Mouse (Mus musculus) midbrain, embryonic 12.5 days (tissue): ENCODE data around the gene Epb41l4b. TPM values are rescaled to one million over a fixed set of nuclear protein-coding genes. Genes with fewer than 3 reads are reported as not detected.

ENCODE experiments used
- ATAC-seq: fragments of 200-750 bp; cut with Nextera tagmentation; 2 replicates; pipeline ENCODE4 v1.8.0; 2017; ENCODE audit warnings: low read depth, moderate TSS enrichment, moderate library complexity; ENCODE audit not compliant: low FRiP score
- H3K27ac ChIP-seq: fragments of 300-500 bp; sonication (generic); replicated peaks from 2 replicates; pipeline ENCODE4 v1.5.1; 2016; ENCODE audit warnings: mild to moderate bottlenecking
- H3K27me3 ChIP-seq: fragments of 300-500 bp; sonication (generic); 2 replicates; pipeline ENCODE4 v1.6.1; 2016; ENCODE audit warnings: mild to moderate bottlenecking
- H3K36me3 ChIP-seq: fragments of 300-500 bp; sonication (generic); 2 replicates; pipeline ENCODE4 v1.6.1; 2016
- H3K4me1 ChIP-seq: fragments of 300-500 bp; sonication (generic); 2 replicates; pipeline ENCODE4 v1.6.1; 2016
- H3K4me2 ChIP-seq: fragments of 300-500 bp; sonication (generic); replicated peaks from 2 replicates; pipeline ENCODE4 v1.6.1; 2016; ENCODE audit warnings: mild to moderate bottlenecking, moderate library complexity
- H3K4me3 ChIP-seq: fragments of 300-500 bp; sonication (generic); 2 replicates; pipeline ENCODE4 v1.5.1; 2016; ENCODE audit warnings: mild to moderate bottlenecking
- H3K9ac ChIP-seq: fragments of 300-500 bp; sonication (generic); replicated peaks from 2 replicates; pipeline ENCODE4 v1.6.1; 2016; ENCODE audit warnings: mild to moderate bottlenecking, moderate library complexity
- H3K9me3 ChIP-seq: fragments of 300-500 bp; sonication (generic); 2 replicates; pipeline ENCODE4 v1.6.1; 2016; ENCODE audit warnings: mild to moderate bottlenecking
- WGBS: fragments of 180-500 bp; shearing (Covaris S2); methylation state at CpG from one replicate; pipeline ENCODE4 v1.1.7; 2016; 5-methylcytosine and 5-hydroxymethylcytosine counted together
- polyA plus RNA-seq: library from polyadenylated mRNA; unstranded; fragments of >200 nt; fragmentation: Nextera tagmentation; extraction: Ambion mirVana; gene quantifications from 2 replicates; pipeline ENCODE4 v1.2.1, GENCODE M21; 2016

Gene Epb41l4b
- polyA plus RNA-seq, 1 experiment from 2014 or later: 2.0 TPM

GRCm38 (mm10) chr4:57168277-57168676 is 25.0 kb upstream of the Epb41l4b start:
- no peaks in the 10 kb centered on the region for H3K9me3 ChIP-seq
- no peak overlapping the region for H3K4me2 ChIP-seq
- no peak overlapping the region for H3K4me3 ChIP-seq
- ATAC-seq: no peak
- H3K4me1 ChIP-seq: peaks cover 4% of the 10 kb centered on the region
- WGBS: 84% methylated on average over 1 of the region's 1 CpGs
- H3K27ac ChIP-seq: no peak overlapping the region
- no peaks in the 10 kb centered on the region for H3K36me3 ChIP-seq
- H3K9ac ChIP-seq: no peak overlapping the region
- H3K27me3 ChIP-seq: no peaks in the 10 kb centered on the region

GRCm38 (mm10) chr4:57166922-57167870 is 24.0 kb upstream of the Epb41l4b start:
- Histone ChIP-seq H3K4me1 (peaks cover 13% of the 10 kb centered on the region), H3K27me3 (no peaks in the 10 kb centered on the region), H3K9ac (no peak overlapping the region), H3K9me3 (no peaks in the 10 kb centered on the region), H3K4me3 (no peak overlapping the region), H3K36me3 (no peaks in the 10 kb centered on the region), H3K27ac (no peak overlapping the region), H3K4me2 (no peak overlapping the region)
- WGBS: 62% methylated on average over 12 of the region's 12 CpGs
- no peak for ATAC-seq

GRCm38 (mm10) chr4:57165654-57166053 is 22.4 kb upstream of the Epb41l4b start:
- Histone ChIP-seq H3K9me3 (no peaks in the 10 kb centered on the region), H3K4me3 (no peak overlapping the region), H3K27me3 (no peaks in the 10 kb centered on the region), H3K4me2 (no peak overlapping the region), H3K9ac (no peak overlapping the region), H3K36me3 (no peaks in the 10 kb centered on the region), H3K27ac (no peak overlapping the region), H3K4me1 (peaks cover 13% of the 10 kb centered on the region)
- WGBS: 56% methylated on average over 3 of the region's 3 CpGs
- no peak for ATAC-seq

- Histone ChIP-seq H3K9me3 (no peaks in the 10 kb centered on the region), H3K27ac (no peak overlapping the region), H3K4me1 (peaks cover 13% of the 10 kb centered on the region), H3K4me3 (no peak overlapping the region), H3K9ac (no peak overlapping the region), H3K4me2 (no peak overlapping the region), H3K27me3 (no peaks in the 10 kb centered on the region), H3K36me3 (no peaks in the 10 kb centered on the region)
- 89% methylated on average over 9 of the region's 9 CpGs for WGBS
- no peak for ATAC-seq
These were observed 21.5 kb upstream of the Epb41l4b start for GRCm38 (mm10) chr4:57164578-57165210.

- no peaks in the 10 kb centered on the region for H3K36me3 ChIP-seq
- no peak overlapping the region for H3K27ac ChIP-seq
- H3K4me3 ChIP-seq: no peak overlapping the region
- 29% methylated on average over 10 of the region's 10 CpGs for WGBS
- H3K4me1 ChIP-seq: peaks cover 13% of the 10 kb centered on the region
- H3K9me3 ChIP-seq: no peaks in the 10 kb centered on the region
- no peak for ATAC-seq
- no peak overlapping the region for H3K9ac ChIP-seq
- H3K27me3 ChIP-seq: no peaks in the 10 kb centered on the region
- H3K4me2 ChIP-seq: no peak overlapping the region
These were observed 19.8 kb upstream of the Epb41l4b start for GRCm38 (mm10) chr4:57162789-57163722.

- no peak for ATAC-seq
- H3K4me2 ChIP-seq: no peak overlapping the region
- H3K9me3 ChIP-seq: no peaks in the 10 kb centered on the region
- H3K4me3 ChIP-seq: no peak overlapping the region
- H3K36me3 ChIP-seq: no peaks in the 10 kb centered on the region
- peaks cover 13% of the 10 kb centered on the region for H3K4me1 ChIP-seq
- H3K27me3 ChIP-seq: no peaks in the 10 kb centered on the region
- no peak overlapping the region for H3K9ac ChIP-seq
- WGBS: 87% methylated on average over 7 of the region's 7 CpGs
- no peak overlapping the region for H3K27ac ChIP-seq
These were observed 17.3 kb upstream of the Epb41l4b start for GRCm38 (mm10) chr4:57160571-57160970.

GRCm38 (mm10) chr4:57156549-57157169 is 13.4 kb upstream of the Epb41l4b start:
- 86% methylated on average over 8 of the region's 8 CpGs for WGBS
- H3K4me1 ChIP-seq: peaks cover 12% of the 10 kb centered on the region
- H3K4me3 ChIP-seq: no peak overlapping the region
- no peak for ATAC-seq
- H3K36me3 ChIP-seq: no peaks in the 10 kb centered on the region
- no peak overlapping the region for H3K27ac ChIP-seq
- no peaks in the 10 kb centered on the region for H3K9me3 ChIP-seq
- no peak overlapping the region for H3K4me2 ChIP-seq
- no peak overlapping the region for H3K9ac ChIP-seq
- H3K27me3 ChIP-seq: no peaks in the 10 kb centered on the region

- H3K4me2 ChIP-seq: peak overlapping the region; percentile 36
- peaks cover 12% of the 10 kb centered on the region for H3K4me1 ChIP-seq
- no peaks in the 10 kb centered on the region for H3K27me3 ChIP-seq
- no peaks in the 10 kb centered on the region for H3K9me3 ChIP-seq
- WGBS: 35% methylated on average over 8 of the region's 8 CpGs
- no peaks in the 10 kb centered on the region for H3K36me3 ChIP-seq
- no peak overlapping the region for H3K4me3 ChIP-seq
- H3K27ac ChIP-seq: no peak overlapping the region
- no peak for ATAC-seq
- H3K9ac ChIP-seq: peak overlapping the region; percentile 29; the same call in 1 of the 2 replicates
These were observed 10.6 kb upstream of the Epb41l4b start for GRCm38 (mm10) chr4:57153838-57154237.

GRCm38 (mm10) chr4:57153068-57153835 is 10.0 kb upstream of the Epb41l4b start:
- H3K9ac ChIP-seq: peak overlapping the region; percentile 29; the same call in 1 of the 2 replicates
- 0 out of 2 replicates have a peak, but pooled peaks have one; percentile 56 for ATAC-seq
- peaks cover 12% of the 10 kb centered on the region for H3K4me1 ChIP-seq
- H3K4me2 ChIP-seq: peak overlapping the region; percentile 36
- H3K36me3 ChIP-seq: no peaks in the 10 kb centered on the region
- 4% methylated on average over 9 of the region's 9 CpGs for WGBS
- H3K9me3 ChIP-seq: no peaks in the 10 kb centered on the region
- H3K27ac ChIP-seq: no peak overlapping the region
- no peak overlapping the region for H3K4me3 ChIP-seq
- no peaks in the 10 kb centered on the region for H3K27me3 ChIP-seq

GRCm38 (mm10) chr4:57148182-57148581 is 4.9 kb upstream of the Epb41l4b start:
- no peak for ATAC-seq
- Histone ChIP-seq H3K36me3 (no peaks in the 10 kb centered on the region), H3K27me3 (peaks cover 19% of the 10 kb centered on the region)

More at GRCm38 (mm10) chr4:57148182-57148581, 4.9 kb upstream of the Epb41l4b start:
- Histone ChIP-seq H3K9ac (no peak overlapping the region), H3K4me1 (peaks cover 6% of the 10 kb centered on the region), H3K4me3 (no peak overlapping the region), H3K4me2 (no peak overlapping the region), H3K9me3 (no peaks in the 10 kb centered on the region), H3K27ac (no peak overlapping the region)
- WGBS: 63% methylated on average over 3 of the region's 3 CpGs
